Mouse (Mus musculus) adrenal gland, adult (tissue): ENCODE results near the gene Prtn3.
A peak's percentile ranks its signal among the peaks of the same experiment; 100 is the strongest.

Source experiments
- DNase-seq, 2 experiments: peaks; one replicate each; pipeline ENCODE4 v3.0.0; 2022 to 2023; ENCODE audit warnings: low spot score in 1 of 2; ENCODE audit not compliant: inconsistent age in 2 of 2

The Prtn3 gene

DNA sequence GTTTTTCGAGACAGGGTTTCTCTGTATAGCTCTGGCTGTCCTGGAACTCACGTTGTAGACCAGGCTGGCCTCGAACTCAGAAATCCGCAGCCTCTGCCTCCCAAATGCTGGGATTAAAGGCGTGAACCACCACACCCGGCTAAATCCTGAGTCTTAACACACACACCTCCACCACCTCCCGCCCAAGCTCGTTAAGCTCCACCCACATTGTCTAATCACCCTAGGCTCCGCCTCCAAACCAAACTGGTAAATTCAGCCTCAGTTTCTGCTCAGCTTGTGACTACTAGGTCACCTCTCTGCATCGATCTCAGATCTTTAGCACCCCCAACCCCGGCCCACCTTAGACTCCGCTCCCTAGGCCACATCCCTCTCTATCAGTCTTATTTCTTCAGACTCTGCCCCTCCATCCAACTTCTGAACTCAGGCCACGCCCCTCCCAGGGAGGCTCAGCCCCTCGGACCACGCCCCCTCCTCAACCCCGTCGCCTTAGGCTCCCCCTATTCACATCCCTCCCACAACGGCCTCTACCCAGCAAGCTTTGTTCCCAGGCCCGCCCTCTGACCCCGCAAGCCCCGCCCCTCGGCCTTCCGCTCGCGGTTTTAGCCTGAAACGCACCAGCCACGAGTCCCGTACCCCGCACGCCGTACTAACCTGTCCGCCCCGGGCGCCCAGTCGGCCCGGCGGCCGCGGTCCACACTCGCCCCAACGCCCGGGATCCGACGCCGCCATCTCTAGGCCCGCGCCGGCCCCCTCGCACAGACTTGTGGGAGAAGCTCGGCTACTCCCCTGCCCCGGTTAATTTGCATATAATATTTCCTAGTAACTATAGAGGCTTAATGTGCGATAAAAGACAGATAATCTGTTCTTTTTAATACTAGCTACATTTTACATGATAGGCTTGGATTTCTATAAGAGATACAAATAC, 34.2 kb downstream of the Prtn3 start, which contains the start of gene Med16:
TSS of gene Med16 (minus strand) at position 757 of the 925 bp plus-strand sequence.
- DNase-seq = peak; percentile 98 to 100

DNA sequence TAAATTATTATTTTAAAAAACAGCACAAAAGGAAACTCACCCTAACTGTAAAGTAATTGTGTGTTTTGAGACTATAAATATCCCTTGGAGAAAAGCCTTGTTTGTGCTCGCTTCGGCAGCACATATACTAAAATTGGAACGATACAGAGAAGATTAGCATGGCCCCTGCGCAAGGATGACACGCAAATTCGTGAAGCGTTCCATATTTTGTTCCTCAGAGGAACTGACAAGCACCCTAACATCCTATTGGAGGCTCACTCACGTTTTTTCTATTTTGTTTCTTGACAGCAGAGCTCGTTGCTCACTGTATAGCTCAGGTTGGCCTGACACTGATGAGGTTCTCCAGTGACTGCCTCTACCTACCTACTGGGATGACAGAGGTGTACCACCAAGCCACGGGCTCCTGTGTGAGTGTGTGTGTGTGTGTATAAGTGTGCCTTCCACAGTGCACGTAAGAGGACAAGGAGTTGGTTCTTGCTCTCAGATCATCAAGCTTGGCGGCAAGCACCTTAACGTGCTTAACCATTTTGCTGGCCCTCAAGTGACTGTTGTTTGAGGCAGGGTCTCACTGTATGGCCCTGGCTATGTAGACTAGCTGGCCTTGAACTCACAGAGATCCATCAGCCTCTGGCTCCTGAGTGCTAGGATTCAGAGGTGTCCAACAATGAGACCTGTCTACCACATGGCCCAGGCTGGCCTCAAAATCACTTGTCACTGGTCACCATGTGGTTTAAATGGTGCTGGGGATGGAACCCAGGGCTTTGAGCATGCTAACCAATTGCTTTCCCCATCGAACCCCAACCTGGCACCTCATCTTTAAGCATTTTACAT, 35.0 kb downstream of the Prtn3 start:
- peak; percentile 56 to 91 for DNase-seq

DNA sequence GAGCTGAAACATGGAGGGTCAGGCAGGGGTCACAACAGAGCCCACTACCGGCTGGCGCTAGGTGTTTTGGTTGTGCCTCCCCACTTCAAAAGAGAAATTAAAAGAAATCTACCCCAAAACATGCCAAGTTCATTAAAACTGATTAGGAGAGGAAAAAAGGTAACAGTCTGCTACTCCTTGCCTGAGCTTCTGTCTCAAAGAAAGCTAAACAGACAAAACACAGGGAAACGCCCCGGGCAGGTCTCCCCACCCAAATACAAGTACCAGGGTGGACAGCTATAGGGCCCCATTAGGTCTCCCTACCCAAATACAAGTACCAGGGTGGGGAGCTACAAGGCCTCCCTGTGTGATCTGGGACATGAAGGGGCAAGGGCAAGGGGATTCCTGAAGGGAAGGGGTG, 36.3 kb downstream of the Prtn3 start, which contains the start of gene Gm26602:
TSS of gene Gm26602 (plus strand) at position 301 of the 400 bp plus-strand sequence.
- no peak for DNase-seq

DNA sequence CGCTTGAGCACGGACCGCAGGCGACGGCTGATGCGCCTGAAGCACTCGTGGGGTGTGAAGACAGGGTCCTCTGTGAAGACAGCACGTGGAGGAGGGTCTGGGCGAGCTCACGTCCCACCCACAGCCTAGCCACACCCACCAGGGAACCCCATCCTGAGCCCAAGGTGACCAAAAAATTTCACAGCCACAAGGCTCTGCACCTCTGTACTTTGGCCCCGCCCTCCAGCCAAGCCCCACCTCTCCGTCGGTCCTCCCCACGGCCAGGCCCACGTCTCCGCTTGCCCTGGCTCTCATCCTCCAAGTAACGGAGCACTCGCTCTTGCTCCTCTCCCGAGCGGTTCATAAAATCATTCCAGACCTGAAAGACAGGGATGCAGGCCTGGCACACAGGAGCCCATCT, 38.1 kb downstream of the Prtn3 start:
- DNase-seq = no peak

DNA sequence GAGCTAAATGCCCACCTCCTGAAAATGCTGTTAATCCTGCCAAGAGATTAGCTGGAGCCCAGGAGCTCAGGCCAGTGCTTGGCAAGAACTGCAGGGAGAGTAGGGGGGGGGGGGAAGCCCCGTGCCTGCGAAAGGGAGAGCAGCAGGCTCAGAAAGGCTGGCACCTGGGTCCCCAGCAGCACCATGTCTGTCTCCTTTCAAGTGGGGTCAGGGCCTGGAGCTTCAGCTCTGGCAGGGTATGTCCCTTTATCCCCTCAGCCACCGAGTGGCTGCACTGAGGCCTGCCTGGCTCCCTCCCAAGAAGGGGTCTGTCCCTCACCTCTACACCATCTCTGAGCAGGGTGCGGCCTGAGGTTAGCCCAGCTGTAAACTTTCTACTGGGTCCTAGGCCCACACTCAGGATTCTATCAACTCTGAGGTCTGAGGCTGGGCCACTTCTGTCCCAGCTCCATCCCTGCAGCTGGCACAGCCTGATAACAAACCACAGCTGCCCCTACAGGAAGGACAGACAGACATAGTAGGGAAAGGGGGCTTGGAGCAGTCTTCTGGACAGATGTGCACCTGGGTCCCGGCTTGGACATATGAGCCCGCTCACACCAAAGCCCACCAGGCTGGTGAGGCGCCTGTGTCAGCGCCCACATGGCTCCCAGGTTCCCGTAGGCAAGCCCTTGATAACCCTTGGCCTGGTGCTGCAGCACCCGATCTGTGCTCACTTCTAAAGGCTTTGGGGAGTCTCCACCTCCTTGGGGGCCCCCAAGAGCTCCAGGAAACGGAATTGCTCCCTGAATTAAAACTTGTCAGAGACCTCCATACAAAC, 40.1 kb downstream of the Prtn3 start:
- DNase-seq = no peak

DNA sequence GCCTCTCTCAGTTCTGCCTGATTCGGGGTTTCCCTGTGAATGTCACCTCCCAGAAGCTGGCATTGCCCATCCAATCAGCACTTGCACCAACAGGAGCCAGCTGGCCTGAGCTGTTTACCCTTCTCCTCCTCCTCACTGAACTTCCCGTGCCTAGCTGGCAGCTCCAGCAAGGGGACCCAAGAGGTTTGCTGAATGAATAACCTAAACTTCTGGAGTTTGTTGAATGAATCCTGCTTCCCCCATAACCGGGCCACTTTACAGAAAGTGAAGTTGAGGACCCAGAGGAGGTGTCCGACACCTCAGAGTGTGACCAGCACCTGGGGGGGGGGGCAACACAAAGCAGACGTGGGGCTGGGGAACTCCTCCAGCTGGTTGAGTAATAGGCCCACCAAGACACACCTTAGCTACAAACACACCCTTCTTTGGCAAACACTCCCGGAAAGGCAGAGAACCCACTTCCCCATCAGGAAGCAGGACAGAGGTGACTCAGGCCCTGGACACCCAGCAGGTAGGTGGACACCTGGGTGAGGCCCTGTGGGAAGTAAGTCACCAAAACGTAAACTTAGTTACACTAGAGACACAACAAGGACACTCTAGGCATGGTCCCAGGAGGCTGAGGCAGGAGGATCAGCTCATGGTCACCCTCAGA, 40.8 kb downstream of the Prtn3 start:
- no peak for DNase-seq

DNA sequence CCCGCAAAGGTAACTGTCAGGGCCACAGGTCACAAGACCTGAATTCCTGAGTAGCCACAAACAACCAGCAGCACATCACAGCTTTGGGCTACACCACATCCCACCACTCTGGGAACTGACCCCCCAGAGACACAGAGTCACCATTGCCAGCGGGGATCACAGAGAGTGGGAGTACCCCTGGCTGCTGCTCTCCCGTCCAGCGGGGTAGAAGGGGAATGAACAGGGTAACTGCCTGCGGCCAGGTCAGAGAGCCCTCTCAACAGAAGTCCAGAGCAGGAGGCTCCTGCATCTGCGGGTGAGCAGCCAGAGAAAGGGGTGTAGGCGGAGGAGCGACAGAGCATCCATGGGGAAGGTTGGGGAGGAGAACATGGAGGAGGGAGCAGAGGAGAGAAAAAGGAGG, 41.8 kb downstream of the Prtn3 start:
- DNase-seq = peak in 1 of 2 experiments; percentile 53

DNA sequence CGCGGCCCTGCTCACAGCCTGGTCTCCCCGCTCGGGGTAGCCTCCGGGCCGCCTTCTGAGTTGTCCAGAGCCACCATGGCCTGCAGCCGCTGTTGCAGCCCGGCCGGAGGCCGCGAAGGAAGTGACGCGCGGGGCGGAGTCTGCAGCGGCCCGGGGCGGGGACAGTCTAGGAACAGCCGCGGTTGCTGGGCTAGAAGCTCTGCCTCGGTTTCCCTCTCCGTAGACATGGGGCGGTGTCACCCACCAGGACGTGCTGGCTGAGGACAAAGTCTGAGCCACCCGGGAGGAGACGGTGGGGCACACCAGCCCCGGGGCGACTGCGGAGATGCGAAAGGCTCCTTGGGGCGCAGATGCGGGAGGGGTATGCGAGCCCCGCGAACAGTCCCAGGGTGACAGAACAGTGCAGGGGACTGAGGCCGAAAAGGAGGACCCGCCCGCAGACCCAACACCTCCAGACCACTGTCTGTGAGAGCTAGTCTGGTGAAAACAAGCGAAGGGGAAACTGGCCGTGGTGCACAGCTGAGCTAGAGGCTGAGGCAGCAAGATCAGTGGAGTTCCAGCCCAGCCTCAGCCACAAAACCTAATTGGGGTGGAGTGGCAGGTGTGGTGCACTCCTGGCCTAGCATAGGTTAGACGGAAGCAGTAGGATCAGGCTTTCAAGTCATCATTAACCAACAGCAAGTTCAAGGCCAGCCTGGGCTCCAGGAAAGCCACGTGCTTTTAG, 42.7 kb downstream of the Prtn3 start, which contains the start of gene Kiss1r:
TSS of gene Kiss1r (plus strand) at position 164 of the 724 bp plus-strand sequence.
- DNase-seq = peak; percentile 89 to 96

DNA sequence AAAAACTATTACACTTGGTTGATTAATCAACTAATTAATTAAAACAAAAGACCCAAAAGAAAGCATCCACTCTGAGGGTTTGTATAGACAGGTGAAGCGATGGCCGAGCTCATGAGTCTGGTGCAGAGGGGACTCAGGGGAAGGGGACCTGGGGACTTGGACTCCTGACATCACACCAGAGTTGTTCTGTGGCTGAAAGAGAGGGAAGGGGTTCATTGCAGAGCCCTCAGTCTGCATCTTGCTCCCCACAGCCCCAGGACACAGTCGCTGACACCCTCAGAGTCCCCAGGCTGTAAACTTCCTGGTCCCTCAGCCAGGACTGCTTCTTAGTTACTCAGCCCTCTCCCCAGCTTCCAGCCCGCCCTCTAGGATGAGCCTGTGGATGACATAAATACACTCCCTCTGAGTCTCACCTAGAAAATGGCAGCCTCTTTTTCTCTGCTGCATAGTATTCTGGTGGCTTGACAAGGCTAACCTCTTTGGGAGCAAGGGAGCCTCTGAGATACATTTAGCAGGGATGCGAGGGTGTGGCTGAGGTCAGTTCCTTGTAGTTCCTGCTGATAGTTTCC, 43.3 kb downstream of the Prtn3 start:
- DNase-seq = no peak

DNA sequence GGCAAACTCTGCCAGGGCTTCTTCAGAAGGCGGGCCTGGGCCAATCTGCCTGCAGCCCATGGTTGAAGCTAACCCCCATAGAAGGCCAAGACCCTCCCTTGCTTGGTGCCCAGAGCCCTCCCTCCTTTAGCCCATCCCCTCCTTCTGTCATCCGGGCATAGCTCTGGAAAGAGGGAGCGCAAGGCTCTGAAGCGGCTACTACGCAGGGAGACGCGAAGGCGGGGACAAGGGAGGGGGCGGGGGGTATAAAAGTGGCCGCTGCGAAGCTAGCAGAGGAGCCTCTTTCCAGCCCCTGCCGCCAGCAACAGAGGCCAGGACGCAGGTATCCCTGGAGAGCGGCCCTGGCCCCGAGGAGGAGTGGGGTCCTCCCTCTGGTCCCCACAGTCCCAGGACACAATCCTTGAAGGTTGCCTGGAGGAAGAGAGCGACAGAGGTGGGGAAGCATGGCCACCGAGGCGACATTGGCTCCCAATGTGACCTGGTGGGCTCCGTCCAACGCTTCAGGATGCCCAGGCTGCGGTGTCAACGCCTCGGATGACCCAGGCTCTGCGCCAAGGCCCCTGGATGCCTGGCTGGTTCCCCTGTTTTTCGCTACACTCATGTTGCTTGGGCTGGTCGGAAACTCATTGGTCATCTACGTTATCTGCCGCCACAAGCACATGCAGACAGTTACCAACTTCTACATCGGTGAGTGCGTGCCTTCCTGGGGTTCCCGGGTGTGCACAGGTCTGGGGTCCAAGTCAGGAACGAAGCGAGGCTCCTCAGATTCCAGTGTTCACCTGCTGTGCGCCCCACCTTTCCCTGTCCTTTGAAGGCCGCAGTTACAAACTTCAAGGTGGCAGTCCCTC, 44.2 kb downstream of the Prtn3 start:
- no peak for DNase-seq

DNA sequence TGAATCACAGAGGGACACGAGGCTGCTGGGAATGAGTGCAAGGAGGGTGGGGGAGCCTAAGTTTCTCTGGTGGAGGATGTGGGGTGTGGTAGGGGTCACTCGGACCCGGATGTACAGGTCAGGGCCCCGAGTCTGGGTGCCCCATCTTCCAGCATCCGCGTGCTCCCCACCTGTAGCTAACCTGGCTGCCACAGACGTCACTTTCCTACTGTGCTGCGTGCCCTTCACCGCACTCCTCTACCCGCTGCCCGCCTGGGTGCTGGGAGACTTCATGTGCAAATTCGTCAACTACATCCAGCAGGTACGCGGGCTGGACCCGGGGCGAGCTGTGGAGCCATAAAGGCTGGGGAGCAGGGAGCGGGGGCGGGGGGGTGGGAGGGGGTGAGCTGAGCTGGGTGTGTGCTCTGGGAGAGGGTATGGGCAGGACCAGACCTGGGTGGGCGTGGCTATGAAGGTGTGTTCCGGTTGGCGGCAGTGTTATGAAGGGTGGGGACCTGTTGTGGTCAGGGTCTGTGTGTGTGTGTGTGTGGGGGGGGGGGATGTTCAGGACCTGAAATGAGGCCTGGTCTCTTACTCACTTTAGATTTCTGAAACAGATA, 45.1 kb downstream of the Prtn3 start:
- no peak for DNase-seq

DNA sequence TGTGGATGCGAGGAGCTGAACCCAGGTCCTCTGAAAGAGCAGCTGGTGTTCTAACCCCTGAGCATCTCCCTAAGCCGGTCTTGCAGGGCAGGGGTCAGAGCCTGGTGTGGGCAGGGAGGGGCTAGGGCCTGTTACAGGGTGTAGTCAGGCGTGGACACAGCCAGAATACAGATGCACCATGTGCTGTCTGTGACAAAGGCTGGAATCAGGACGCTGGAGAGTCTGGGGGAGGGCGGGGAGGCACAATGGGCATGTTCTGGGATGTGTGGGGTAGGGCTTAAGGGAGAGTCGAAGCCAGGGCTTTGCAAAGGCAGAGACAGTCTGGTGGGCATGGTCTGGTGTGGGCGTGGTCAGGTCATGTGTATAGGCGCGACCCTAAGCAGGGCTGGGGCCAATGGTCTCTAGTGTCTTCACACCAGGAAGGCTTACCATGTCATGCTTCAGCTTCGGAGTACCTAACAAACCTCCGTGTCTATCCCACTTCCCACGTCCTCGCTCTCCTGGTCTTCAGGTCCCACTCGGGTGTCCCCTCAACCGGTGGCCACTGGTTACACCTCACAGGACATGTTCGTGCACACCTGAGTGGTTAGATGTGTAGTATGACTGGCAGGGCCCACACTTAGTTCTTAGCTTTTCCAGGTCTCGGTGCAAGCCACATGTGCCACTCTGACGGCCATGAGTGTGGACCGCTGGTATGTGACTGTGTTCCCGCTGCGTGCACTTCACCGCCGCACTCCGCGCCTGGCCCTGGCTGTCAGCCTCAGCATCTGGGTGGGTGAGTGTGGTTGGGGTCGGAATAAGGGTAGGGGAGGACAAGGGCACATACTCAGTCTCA, 46.0 kb downstream of the Prtn3 start:
- DNase-seq = no peak

DNA sequence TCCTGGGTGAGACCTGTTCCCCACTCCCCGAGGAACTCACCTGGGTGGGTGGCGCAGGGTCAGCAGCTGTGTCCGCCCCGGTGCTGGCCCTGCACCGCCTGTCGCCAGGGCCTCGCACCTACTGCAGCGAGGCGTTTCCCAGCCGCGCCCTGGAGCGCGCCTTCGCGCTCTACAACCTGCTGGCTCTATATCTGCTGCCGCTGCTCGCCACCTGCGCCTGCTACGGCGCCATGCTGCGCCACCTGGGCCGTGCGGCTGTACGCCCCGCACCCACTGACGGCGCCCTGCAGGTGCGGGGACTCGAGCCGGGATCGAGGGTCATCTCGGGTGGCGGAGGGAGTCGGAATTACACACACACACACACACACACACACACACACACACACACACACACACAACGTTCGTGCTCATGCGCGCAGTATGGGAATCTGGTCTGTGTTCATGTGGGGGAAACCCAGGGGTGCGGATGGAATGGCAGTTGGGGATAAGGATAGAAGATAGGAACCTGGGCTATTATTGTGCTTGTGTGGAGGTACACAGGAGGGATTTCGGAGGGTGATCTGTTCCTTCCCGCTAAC, 46.8 kb downstream of the Prtn3 start, which contains the start of gene R3hdm4:
TSS of gene R3hdm4 (minus strand) at position 251 of the 578 bp plus-strand sequence.
- no peak for DNase-seq

DNA sequence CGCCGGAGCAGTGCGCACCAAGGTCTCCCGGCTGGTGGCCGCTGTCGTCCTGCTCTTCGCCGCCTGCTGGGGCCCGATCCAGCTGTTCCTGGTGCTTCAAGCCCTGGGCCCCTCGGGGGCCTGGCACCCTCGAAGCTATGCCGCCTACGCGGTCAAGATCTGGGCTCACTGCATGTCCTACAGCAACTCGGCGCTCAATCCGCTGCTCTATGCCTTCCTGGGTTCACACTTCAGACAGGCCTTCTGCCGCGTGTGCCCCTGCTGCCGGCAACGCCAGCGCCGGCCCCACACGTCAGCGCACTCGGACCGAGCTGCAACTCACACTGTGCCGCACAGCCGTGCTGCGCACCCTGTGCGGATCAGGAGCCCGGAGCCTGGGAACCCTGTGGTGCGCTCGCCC, 47.3 kb downstream of the Prtn3 start:
- DNase-seq = peak in 1 of 2 experiments; percentile 49

DNA sequence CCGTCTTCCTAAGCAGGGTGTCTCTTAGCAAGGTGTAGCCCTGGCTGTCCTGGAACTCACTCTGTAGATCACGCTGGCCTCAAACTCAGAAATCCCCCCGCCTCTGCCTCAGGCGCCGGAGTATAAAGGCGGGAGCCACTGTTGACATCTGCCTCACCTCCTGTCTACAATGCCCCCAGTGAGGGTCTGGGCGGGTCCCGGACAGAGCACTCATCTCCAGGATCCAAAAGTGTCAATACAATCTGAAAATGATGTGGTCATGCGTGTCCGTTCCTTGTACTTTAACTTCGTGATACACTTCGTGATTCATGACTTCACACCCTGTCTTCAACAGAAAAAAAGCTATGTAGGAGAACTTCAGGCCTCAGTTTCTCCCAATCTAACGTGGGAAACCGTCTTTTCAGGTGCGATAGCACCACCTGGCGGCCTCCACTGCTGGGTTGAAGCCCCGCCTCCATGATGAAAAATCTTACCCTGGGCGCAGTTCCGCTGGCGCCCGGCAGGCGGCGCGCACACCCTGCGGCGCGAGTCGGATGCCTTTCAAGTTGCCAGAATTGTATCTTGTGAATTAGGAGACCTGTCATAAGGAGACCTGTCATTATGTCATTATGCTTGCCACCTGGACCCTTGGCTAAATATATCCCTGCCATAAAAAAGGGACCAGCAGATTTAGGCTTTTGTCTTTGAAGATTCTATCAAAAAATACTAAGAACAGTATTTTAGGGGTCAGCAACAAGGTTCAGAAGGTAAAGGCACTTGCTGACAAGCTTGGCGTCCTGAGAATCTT, 50.9 kb downstream of the Prtn3 start:
- DNase-seq = peak; percentile 92 to 98
